Mouse (Mus musculus): ENCODE data around the gene Ube2o. TPM values are rescaled to one million over a fixed set of nuclear protein-coding genes. Genes with fewer than 3 reads are reported as not detected.
A peak's percentile ranks its signal among the peaks of the same experiment; 100 is the strongest.
"Not testable (repeated sequence)": the region's sequence is repeated elsewhere in the genome, so short reads cannot be mapped to it uniquely, and the experiment has no call there.

The Ube2o gene
- polyA plus RNA-seq, 1 experiment from 2014 or later, result 14.0 TPM

DNA sequence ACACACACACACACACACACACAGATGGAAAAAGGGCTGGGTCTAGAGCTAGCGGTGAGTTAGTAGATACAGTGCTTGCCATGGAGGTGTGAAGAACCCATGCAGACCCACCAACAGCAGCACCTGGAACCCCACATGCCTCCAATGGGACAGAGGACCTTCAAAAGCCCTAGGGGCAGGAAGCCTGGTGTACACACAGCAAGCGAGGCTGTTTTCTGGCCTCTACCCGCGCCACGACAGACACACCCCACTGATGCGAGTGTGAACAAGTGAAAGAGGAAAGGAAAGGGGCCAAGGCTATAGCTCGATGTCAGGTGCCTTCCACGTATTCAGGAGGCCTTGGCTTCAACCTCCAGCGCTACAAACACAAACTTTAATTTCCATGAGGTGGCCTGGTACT is 30.6 kb upstream of the Ube2o start:
- Histone ChIP-seq H3K9ac (no peak overlapping the region), H3K9me3 (no peaks in the 10 kb centered on the region), H3K27me3 (replicated peaks) (no peaks in the 10 kb centered on the region), H3K27ac (no peak overlapping the region), H3K4me3 (replicated peaks) (no peak overlapping the region), H3K36me3 (no peaks in the 10 kb centered on the region; the same call in 1 of the 2 replicates), H3K4me2 (no peak overlapping the region), H3K4me1 (peaks cover 16% of the 10 kb centered on the region)
- 91% methylated on average over 9 of the region's 9 CpGs for WGBS
- ATAC-seq (ENCODE audit: insufficient read depth, low FRiP score, low read depth), result no peak

DNA sequence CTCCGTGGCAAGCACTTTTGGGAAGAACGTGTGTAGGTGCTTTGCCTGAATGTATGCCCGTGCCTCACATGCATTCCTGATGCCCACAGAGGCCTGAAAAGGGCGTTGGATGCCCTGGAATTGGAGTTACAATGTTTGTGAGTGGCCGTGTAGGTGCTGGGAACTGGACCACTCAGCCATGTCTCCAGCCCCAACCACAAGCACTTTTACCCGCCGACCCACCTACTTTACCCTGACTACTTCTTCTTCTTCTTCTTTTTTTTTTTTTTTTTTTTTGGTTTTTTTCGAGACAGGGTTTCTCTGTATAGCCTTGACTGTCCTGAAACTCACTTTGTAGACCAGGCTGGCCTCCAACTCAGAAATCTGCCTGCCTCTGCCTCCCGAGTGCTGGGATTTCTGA is 29.9 kb upstream of the Ube2o start:
- ATAC-seq (ENCODE audit: insufficient read depth, low FRiP score, low read depth); H3K9ac ChIP-seq; H3K27ac ChIP-seq; H3K27me3 ChIP-seq (replicated peaks); H3K36me3 ChIP-seq; H3K4me3 ChIP-seq (replicated peaks); H3K4me1 ChIP-seq; H3K9me3 ChIP-seq; H3K4me2 ChIP-seq: not testable (repeated sequence)
- 85% methylated on average over 8 of the region's 9 CpGs for WGBS

DNA sequence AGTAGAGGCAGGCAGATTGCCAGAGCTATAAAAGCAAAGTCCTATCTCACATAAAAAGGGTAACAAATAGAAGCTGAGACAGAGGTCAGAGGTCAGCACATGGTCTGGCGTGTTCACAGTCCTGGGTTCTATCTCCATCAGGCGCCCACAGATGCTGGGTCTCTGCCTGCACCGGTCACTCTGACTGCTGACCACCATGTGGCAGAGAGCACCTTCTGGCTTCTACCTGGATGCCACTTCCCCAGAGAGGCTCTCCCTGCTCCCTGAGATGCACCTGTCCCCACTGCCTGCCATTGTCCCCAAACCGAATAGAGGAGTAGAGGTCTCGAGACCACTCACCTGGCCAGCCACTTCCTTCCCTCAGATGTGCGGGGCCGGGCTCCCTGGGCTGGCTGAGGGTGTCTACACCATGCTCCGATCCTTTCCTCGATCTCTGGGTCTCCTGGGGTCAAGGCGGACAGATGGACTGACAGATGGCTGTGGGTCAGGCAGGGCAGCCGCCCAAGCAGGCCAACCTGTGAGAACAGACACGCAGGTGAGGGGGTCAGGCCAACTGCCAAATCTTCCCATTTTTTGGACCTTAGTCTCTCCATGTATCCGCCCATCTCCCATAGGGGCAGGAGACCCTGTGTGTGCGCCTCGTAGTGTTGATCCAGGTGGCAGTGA is 28.9 kb upstream of the Ube2o start:
- no peak overlapping the region for H3K4me2 ChIP-seq
- WGBS, result 84% methylated on average over 15 of the region's 15 CpGs
- no peak for ATAC-seq (ENCODE audit: insufficient read depth, low FRiP score, low read depth)
- no peaks in the 10 kb centered on the region for H3K4me1 ChIP-seq
- no peak overlapping the region for H3K4me3 ChIP-seq (replicated peaks)
- no peak overlapping the region for H3K27ac ChIP-seq
- H3K36me3 ChIP-seq, result no peaks in the 10 kb centered on the region; the same call in 1 of the 2 replicates
- no peaks in the 10 kb centered on the region for H3K9me3 ChIP-seq
- no peaks in the 10 kb centered on the region for H3K27me3 ChIP-seq (replicated peaks)
- H3K9ac ChIP-seq, result no peak overlapping the region

DNA sequence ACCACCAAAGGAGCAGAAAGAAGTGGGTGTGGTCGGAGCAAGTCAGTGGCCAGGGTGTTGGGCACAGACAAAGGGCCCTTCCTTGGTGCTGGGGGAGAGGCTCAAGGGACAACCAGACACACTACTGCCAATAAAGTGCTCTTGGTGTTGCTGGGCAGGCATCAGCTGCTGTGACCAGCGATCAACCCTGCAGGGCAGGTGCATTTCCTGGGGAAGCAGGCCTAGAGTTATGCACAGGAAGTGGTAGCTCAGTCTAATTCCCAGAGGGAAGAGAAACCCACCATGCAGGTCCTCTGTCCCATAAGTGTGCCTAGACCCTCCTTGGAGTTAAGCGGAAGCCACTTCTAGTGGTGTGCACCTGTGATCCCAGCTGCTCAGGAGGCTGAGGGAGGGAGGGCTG is 26.5 kb upstream of the Ube2o start:
- no peak overlapping the region for H3K9ac ChIP-seq
- H3K4me2 ChIP-seq, result no peak overlapping the region
- WGBS, result 91% methylated on average over 3 of the region's 3 CpGs

DNA sequence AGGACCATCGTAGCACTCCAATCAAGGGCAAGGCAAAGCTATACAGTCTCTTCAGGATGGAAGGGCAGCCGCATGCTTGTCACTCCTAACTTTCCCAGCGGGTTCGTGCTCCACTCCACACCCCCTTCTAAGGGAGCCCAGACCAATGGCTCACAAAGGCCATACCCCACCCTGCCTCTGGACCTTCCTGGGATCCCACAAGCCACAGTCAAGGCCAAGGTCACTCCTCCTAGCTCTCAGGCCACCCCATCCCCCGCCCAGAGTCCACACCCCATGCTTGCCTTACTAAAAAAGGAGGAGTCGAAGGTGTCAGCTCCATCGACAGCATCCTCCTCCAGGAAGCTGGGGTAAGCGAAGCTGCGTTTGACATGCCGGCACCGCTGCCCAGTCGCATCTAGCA is 22.9 kb upstream of the Ube2o start:
- H3K36me3 ChIP-seq, result peaks cover 3% of the 10 kb centered on the region; the same call in 1 of the 2 replicates
- H3K4me3 ChIP-seq (replicated peaks), result no peak overlapping the region
- H3K9ac ChIP-seq, result no peak overlapping the region
- no peak overlapping the region for H3K27ac ChIP-seq
- no peaks in the 10 kb centered on the region for H3K9me3 ChIP-seq
- H3K4me2 ChIP-seq, result no peak overlapping the region
- 88% methylated on average over 12 of the region's 12 CpGs for WGBS
- no peaks in the 10 kb centered on the region for H3K27me3 ChIP-seq (replicated peaks)
- ATAC-seq (ENCODE audit: insufficient read depth, low FRiP score, low read depth), result no peak; the same call in 1 of the 2 replicates
- H3K4me1 ChIP-seq, result no peaks in the 10 kb centered on the region

More for the DNA sequence above, 26.5 kb upstream of the Ube2o start:
- Histone ChIP-seq H3K27me3 (replicated peaks) (no peaks in the 10 kb centered on the region), H3K27ac (no peak overlapping the region), H3K4me1 (no peaks in the 10 kb centered on the region), H3K36me3 (no peaks in the 10 kb centered on the region; the same call in 1 of the 2 replicates), H3K4me3 (replicated peaks) (no peak overlapping the region), H3K9me3 (no peaks in the 10 kb centered on the region)
- ATAC-seq (ENCODE audit: insufficient read depth, low FRiP score, low read depth), result no peak

DNA sequence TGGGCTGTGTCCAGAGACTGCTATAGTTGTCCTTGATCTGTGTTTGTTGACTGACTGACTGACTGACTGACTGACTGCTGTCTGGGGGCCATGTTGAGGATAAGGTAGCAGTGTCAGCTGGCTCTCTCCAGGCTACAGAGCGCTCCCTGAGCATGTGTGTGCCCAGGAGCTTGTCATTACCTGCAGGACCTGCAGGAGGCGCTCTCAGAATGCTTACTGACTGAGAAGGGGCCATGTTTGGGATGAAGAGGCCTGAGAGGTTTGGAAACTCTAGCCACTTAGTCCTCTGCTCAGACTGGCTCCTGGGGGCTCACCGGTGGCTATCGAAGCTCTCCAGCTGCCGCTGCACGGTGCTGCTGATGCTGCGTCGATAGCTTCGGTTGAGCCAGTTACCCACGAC is 22.1 kb upstream of the Ube2o start:
- Histone ChIP-seq H3K27me3 (replicated peaks) (no peaks in the 10 kb centered on the region), H3K9me3 (no peaks in the 10 kb centered on the region), H3K36me3 (peaks cover 3% of the 10 kb centered on the region; the same call in 1 of the 2 replicates), H3K27ac (no peak overlapping the region), H3K4me3 (replicated peaks) (no peak overlapping the region), H3K9ac (no peak overlapping the region), H3K4me2 (no peak overlapping the region), H3K4me1 (no peaks in the 10 kb centered on the region)
- no peak for ATAC-seq (ENCODE audit: insufficient read depth, low FRiP score, low read depth)
- 92% methylated on average over 10 of the region's 10 CpGs for WGBS

DNA sequence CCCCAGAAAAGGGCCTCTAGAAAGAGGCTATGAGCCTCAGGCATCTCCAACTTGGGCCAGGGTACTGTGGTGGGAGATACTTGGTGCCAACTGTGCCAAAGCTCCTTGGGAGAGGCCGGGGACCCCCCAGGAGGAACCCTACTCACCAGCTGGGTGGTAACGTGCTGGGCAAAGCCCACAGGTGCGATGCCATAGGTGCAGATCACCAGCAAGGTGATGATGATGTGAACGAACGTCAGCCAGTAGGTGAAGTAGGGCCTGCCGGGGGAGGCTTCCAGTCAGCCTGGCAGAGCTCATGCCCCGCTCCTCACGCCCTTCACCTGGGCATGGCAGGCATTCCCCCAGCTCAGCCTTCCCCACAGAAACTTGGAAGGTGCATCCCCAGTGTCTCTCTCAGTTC is 20.8 kb upstream of the Ube2o start:
- WGBS, result 90% methylated on average over 8 of the region's 8 CpGs
- no peak for ATAC-seq (ENCODE audit: insufficient read depth, low FRiP score, low read depth)
- Histone ChIP-seq H3K9ac (no peak overlapping the region), H3K9me3 (no peaks in the 10 kb centered on the region), H3K4me2 (no peak overlapping the region), H3K4me1 (no peaks in the 10 kb centered on the region), H3K27ac (no peak overlapping the region), H3K27me3 (replicated peaks) (no peaks in the 10 kb centered on the region), H3K4me3 (replicated peaks) (no peak overlapping the region), H3K36me3 (peaks cover 3% of the 10 kb centered on the region; the same call in 1 of the 2 replicates)

DNA sequence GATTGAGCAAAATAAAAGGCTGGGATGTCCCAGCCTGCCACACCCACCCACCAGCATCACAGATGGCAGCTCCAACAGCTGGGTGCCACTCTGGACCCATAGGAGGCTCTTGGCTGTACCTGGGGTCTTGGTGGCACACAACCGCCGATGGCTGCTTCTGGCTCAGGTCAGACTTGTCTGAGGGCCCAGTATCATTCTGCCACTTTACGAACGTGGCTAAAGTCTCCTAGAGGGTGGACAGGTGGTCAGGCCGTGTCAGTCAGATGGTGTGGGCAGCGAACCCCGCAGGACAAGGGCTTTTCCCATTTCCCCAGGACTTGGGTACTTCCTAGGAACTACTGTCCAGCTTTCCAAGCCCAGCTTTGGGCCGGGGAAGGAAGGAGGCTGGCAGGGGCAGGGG is 19.9 kb upstream of the Ube2o start:
- Histone ChIP-seq H3K4me2 (no peak overlapping the region), H3K9ac (no peak overlapping the region), H3K4me1 (no peaks in the 10 kb centered on the region), H3K36me3 (peaks cover 3% of the 10 kb centered on the region; the same call in 1 of the 2 replicates), H3K27me3 (replicated peaks) (no peaks in the 10 kb centered on the region), H3K4me3 (replicated peaks) (no peak overlapping the region), H3K27ac (no peak overlapping the region), H3K9me3 (no peaks in the 10 kb centered on the region)
- no peak for ATAC-seq (ENCODE audit: insufficient read depth, low FRiP score, low read depth)
- 93% methylated on average over 8 of the region's 8 CpGs for WGBS

DNA sequence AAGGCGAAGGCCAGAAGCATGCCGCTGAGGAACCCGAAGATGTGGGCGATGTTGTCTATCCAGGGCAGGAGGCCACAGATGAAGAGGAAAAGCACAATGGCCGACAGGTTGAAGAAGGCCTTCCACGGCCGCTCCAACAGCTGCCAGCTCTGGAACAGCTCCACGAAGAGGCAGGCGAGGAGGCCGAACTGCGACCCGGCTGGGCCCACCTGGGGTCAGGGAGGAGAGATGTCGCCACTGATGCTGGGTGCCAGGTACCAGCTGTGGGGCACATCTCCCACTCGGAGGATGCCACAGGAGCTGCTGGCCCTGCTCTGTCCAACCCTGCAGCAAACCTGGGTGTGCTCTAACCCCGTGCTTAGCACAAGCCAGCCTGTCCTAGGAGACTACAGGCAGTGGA is 18.0 kb upstream of the Ube2o start:
- H3K9ac ChIP-seq, result no peak overlapping the region
- no peaks in the 10 kb centered on the region for H3K4me1 ChIP-seq
- no peak overlapping the region for H3K27ac ChIP-seq
- H3K36me3 ChIP-seq, result peaks cover 3% of the 10 kb centered on the region; the same call in 1 of the 2 replicates
- H3K4me2 ChIP-seq, result no peak overlapping the region
- no peaks in the 10 kb centered on the region for H3K27me3 ChIP-seq (replicated peaks)
- no peaks in the 10 kb centered on the region for H3K9me3 ChIP-seq
- 94% methylated on average over 15 of the region's 15 CpGs for WGBS
- no peak overlapping the region for H3K4me3 ChIP-seq (replicated peaks)
- no peak for ATAC-seq (ENCODE audit: insufficient read depth, low FRiP score, low read depth)

DNA sequence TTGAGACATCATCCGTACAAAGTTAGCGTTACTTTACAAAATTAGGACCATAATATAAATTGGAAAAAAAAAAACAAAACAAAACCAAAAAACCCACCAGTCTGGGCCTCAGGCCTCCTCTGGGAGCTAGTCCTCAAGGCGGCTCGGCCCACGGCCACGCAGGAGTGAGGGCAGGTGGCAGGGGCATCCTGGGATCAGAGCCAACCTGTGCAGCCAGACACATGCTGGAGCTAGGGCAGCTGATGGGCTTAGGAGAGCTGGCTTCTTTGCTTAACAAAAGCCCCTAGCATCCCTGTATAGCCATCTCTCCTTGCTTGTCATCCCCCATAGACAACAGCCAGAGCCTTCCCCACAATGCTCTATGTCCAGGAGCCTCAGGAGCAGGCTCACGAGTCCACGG is 16.9 kb upstream of the Ube2o start:
- Histone ChIP-seq H3K4me3 (replicated peaks) (no peak overlapping the region), H3K9ac (no peak overlapping the region), H3K4me1 (no peaks in the 10 kb centered on the region), H3K27me3 (replicated peaks) (no peaks in the 10 kb centered on the region), H3K27ac (no peak overlapping the region), H3K36me3 (0 out of 2 replicates have a peak, but pooled peaks cover 3% of the 10 kb centered on the region), H3K4me2 (no peak overlapping the region), H3K9me3 (no peaks in the 10 kb centered on the region)
- ATAC-seq (ENCODE audit: insufficient read depth, low FRiP score, low read depth), result no peak
- 90% methylated on average over 8 of the region's 8 CpGs for WGBS

DNA sequence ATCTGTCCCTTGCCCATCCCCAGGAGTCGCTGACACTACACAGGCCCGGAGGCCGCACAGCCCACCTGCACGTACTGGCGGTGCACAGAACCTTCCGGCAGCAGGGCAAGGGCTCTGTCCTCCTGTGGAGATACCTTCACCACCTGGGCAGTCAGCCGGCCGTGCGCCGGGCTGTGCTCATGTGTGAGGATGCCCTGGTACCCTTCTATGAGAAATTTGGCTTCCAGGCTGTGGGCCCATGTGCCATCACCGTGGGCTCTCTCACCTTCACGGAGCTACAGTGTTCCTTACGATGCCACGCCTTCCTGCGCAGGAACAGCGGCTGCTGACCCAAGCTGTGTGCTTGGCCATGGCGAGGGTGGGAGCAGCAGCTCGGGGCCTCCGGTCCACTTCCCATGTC is 15.5 kb upstream of the Ube2o start:
- WGBS, result 88% methylated on average over 19 of the region's 19 CpGs
- Histone ChIP-seq H3K27ac (no peak overlapping the region), H3K36me3 (0 out of 2 replicates have a peak, but pooled peaks cover 3% of the 10 kb centered on the region), H3K4me3 (replicated peaks) (no peak overlapping the region), H3K27me3 (replicated peaks) (no peaks in the 10 kb centered on the region), H3K4me1 (no peaks in the 10 kb centered on the region), H3K4me2 (no peak overlapping the region), H3K9ac (no peak overlapping the region), H3K9me3 (no peaks in the 10 kb centered on the region)
- ATAC-seq (ENCODE audit: insufficient read depth, low FRiP score, low read depth), result no peak

DNA sequence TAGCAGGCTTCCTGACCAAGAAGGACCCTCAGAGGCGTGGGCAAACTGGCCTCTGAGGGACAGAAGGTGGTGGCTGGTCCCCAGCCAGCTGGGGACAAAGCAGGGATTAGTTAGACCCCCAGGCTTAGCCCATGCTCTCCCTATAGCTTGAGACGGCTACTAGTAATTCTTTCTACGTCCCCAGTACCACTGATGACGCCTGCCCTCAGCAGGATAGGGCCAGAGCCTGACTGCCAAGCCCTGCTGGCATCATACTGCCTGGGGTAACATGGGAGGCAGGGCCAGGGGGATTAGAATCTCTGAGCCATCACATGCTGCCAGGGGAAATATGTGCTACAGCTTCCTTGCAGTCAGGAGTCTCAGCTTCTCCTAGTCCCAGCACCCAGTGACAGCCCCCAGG is 12.1 kb upstream of the Ube2o start:
- Histone ChIP-seq H3K36me3 (no peaks in the 10 kb centered on the region), H3K4me3 (replicated peaks) (no peak overlapping the region), H3K27ac (no peak overlapping the region), H3K4me1 (no peaks in the 10 kb centered on the region), H3K9me3 (no peaks in the 10 kb centered on the region), H3K4me2 (no peak overlapping the region), H3K9ac (no peak overlapping the region), H3K27me3 (replicated peaks) (no peaks in the 10 kb centered on the region)
- no peak for ATAC-seq (ENCODE audit: insufficient read depth, low FRiP score, low read depth)
- 89% methylated on average over 4 of the region's 4 CpGs for WGBS

DNA sequence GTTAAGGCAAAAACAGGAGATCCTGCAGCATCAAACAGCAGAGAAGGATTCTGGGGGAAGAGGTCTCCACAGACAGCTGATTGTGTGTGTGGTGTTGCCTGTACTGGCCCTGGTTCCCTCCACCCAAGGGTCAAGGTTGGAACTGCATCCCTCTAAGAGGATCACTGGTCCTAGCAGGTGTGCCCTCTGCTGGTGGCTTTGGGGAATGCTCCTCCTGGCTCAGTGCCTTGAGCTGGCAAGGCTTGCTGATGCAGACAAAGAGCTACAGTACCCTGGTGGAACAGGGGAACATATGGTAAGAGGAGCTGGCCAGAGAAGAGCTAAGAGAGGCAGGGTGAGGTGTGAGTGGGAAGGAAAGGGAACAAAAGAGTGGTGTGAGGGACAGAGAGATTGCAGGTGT is 11.2 kb upstream of the Ube2o start:
- Histone ChIP-seq H3K4me2 (no peak overlapping the region), H3K36me3 (no peaks in the 10 kb centered on the region), H3K9ac (no peak overlapping the region), H3K27me3 (replicated peaks) (peaks cover 1% of the 10 kb centered on the region; the same call in 1 of the 2 replicates), H3K4me3 (replicated peaks) (no peak overlapping the region), H3K27ac (no peak overlapping the region), H3K9me3 (no peaks in the 10 kb centered on the region), H3K4me1 (no peaks in the 10 kb centered on the region)
- ATAC-seq (ENCODE audit: insufficient read depth, low FRiP score, low read depth), result peak; percentile 75
